Mouse (Mus musculus): ENCODE results near the gene Krtap10-4.
"Not testable (repeated sequence)": the region's sequence is repeated elsewhere in the genome, so short reads cannot be mapped to it uniquely, and the experiment has no call there.

Krtap10-4 gene

DNA sequence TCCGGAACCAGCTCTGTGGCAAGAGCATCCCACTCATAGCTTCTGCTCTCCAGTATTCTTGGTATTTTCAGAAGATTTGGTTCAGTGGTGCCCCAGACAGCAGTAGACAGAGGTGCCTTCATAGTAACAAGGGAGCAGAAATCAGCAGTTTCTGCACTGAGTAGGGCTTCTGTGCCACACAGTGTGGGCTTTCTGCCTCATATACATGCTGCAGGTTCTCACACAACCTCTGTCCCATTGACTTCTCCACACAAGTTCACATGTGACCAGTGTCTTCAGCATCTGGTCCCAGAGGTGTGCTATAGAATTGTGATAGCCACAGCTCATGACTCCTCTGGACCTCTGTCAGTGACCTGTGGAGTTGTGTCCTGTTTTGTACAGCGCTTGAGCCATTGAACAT, 38.3 kb downstream of the Krtap10-4 start:
- DNase-seq (ENCODE audit: low spot score): no peak

DNA sequence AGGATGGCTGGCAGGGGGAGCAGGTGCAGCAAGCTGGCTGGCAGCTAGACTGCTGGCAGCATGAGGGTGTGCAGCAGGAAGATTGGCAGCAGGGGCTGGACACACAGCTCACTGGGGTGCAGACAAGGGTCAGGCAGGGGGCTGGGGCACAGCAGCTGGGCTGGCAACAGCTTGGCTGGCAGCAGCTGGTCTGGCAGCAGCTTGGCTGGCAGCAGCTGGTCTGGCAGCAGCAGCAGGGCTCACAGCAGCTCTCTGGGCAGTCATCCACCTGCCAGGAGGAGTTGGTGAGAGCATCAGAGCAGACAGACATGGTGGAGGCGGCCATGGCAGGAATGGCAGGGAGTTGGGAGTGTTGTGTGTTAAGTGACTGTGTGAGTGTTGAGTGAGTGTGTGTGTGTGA, 39.0 kb downstream of the Krtap10-4 start, which contains the start of gene Gm7137:
TSS of gene Gm7137 (minus strand) at position 325 of the 400 bp plus-strand sequence.
- DNase-seq (ENCODE audit: low spot score): not testable (repeated sequence)

DNA sequence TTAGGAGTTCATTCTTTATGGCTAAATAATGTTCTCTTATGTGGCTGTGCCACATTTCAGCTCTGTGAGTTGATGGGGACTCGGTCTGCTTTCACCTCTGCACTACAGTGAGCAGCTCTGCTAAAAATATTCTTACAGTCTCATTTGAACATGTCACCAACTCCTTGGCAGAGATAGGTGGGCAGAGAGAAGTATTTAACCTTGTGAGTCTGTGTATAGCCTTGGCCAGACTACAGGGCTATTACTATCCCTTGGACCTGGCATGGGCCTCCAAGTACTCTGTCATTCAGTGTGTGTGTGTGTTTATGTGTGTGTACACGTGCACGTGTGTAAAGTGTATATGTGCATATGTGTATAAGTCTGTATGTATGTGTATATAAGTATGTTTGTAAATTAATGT, 43.5 kb downstream of the Krtap10-4 start:
- not testable (repeated sequence) for DNase-seq (ENCODE audit: low spot score)

DNA sequence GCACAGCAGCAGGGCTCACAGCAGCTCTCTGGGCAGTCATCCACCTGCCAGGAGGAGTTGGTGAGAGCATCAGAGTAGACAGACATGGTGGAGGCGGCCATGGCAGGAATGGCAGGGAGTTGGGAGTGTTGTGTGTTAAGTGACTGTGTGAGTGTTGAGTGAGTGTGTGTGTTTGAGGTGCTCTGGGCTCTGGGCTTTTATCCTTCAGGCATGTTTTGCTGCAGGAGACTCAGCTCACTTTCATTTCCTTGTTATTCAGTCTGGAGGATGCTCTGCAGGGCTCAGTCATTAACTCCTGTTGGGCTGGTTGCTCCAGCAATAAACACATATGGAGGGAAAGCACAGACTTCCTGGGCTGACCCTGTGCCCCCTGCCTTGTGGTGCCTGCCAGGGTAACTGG, 44.5 kb downstream of the Krtap10-4 start, which contains the start of gene Gm3250:
TSS of gene Gm3250 (minus strand) at position 101 of the 400 bp plus-strand sequence.
- DNase-seq (ENCODE audit: low spot score): not testable (repeated sequence)

DNA sequence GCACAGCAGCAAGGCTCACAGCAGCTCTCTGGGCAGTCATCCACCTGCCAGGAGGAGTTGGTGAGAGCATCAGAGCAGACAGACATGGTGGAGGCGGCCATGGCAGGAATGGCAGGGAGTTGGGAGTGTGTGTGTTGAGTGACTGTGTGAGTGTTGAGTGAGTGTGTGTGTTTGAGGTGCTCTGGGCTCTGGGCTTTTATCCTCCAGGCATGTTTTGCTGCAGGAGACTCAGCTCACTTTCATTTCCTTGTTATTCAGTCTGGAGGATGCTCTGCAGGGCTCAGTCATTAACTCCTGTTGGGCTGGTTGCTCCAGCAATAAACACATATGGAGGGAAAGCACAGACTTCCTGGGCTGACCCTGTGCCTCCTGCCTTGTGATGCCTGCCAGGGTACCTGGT, 50.1 kb downstream of the Krtap10-4 start, which contains the start of gene Gm7138:
TSS of gene Gm7138 (minus strand) at position 101 of the 400 bp plus-strand sequence.
- not testable (repeated sequence) for DNase-seq (ENCODE audit: low spot score)
